In the genomic region with DNA sequence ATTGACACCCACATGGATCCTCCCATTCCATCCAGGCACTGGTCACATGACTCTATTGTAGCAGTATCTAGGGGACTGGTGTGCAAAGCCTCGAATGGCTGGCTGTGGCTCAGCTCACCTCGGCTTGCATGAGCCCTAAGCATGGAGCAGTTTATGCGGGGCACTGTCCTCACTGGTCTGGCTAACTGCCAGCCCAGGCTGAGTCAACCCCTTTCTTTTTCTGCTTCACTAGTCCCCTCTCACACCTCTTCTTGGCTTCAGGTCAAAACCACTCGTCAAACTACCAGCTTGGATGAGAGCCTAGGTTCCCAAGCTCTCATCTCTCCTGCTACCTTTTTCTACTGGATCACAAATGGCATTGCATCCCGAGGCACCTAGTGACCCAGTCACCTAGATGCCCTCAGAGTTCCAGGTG, we compare ENCODE assay signal across 9 mouse cellular contexts. TPM values are rescaled to one million over a fixed set of nuclear protein-coding genes. Genes with fewer than 3 reads are reported as not detected.
DNase-seq lines count a peak whose midpoint lies in the region; ATAC-seq and TF ChIP-seq lines count a peak whose summit lies in the region.
"Had no signal": no experiment of that assay in that cellular context is flagged by ENCODE, and none has a peak within 500 bp of the region (broad histone marks: within the 10 kb centered on the region; RNA-seq: fewer than 3 reads in every experiment).

No protein-coding gene starts in this region.

- no peak overlapping the region; the same call in 1 of the 2 replicates for H3K27ac ChIP-seq in hindbrain, embryonic 15.5 days (replicated peaks)
- H3K27ac ChIP-seq in hindbrain, embryonic 12.5 days = no peak overlapping the region
- H3K27ac ChIP-seq in lung, embryonic 14.5 days (ENCODE audit: low read depth) = no peak overlapping the region
- no peak overlapping the region for H3K27ac ChIP-seq in intestine, embryonic 15.5 days
- H3K27ac ChIP-seq: macrophage had no signal

- H3K4me2 ChIP-seq in hindbrain, embryonic 15.5 days = no peak overlapping the region
- no peak overlapping the region for H3K4me2 ChIP-seq in hindbrain, embryonic 12.5 days (replicated peaks)
- H3K4me2 ChIP-seq in lung, embryonic 14.5 days = no peak overlapping the region
- no peak overlapping the region for H3K4me2 ChIP-seq in intestine, embryonic 15.5 days (replicated peaks)

- ATAC-seq in hindbrain, embryonic 15.5 days (ENCODE audit: low FRiP score, low read depth) = peak; percentile 81; the same call in 1 of the 2 replicates
- no peak for ATAC-seq in hindbrain, embryonic 12.5 days (ENCODE audit: low FRiP score)
- ATAC-seq in lung, embryonic 14.5 days (ENCODE audit: insufficient read depth) = no peak
- ATAC-seq in intestine, embryonic 15.5 days = no peak

- 45% methylated on average over 5 of the region's 5 CpGs for WGBS in hindbrain, embryonic 15.5 days
- 73% methylated on average over 5 of the region's 5 CpGs for WGBS in hindbrain, embryonic 12.5 days
- WGBS in lung, embryonic 14.5 days = 41% methylated on average over 5 of the region's 5 CpGs
- 60% methylated on average over 5 of the region's 5 CpGs for WGBS in intestine, embryonic 15.5 days

- H3K4me1 ChIP-seq in hindbrain, embryonic 15.5 days (replicated peaks) = peaks cover 5% of the 10 kb centered on the region
- H3K4me1 ChIP-seq in hindbrain, embryonic 12.5 days = peaks cover 7% of the 10 kb centered on the region
- H3K4me1 ChIP-seq in lung, embryonic 14.5 days (ENCODE audit: insufficient read depth) = peaks cover 4% of the 10 kb centered on the region; the same call in 1 of the 2 replicates
- no peaks in the 10 kb centered on the region for H3K4me1 ChIP-seq in intestine, embryonic 15.5 days (replicated peaks)

- no peaks in the 10 kb centered on the region for H3K27me3 ChIP-seq in hindbrain, embryonic 15.5 days
- H3K27me3 ChIP-seq in hindbrain, embryonic 12.5 days = no peaks in the 10 kb centered on the region
- no peaks in the 10 kb centered on the region for H3K27me3 ChIP-seq in lung, embryonic 14.5 days (ENCODE audit: insufficient read depth, low read length)
- H3K27me3 ChIP-seq in intestine, embryonic 15.5 days (replicated peaks) = no peaks in the 10 kb centered on the region

- H3K9me3 ChIP-seq in hindbrain, embryonic 15.5 days = no peaks in the 10 kb centered on the region
- no peaks in the 10 kb centered on the region; the same call in 1 of the 2 replicates for H3K9me3 ChIP-seq in hindbrain, embryonic 12.5 days (replicated peaks)
- no peaks in the 10 kb centered on the region for H3K9me3 ChIP-seq in lung, embryonic 14.5 days (ENCODE audit: low read depth, low read length)
- H3K9me3 ChIP-seq in intestine, embryonic 15.5 days = no peaks in the 10 kb centered on the region

- no peak for TF ChIP-seq CTCF in lung, embryonic 14.5 days (IDR thresholded peaks at IDR 0.05; ENCODE audit: low read depth)

- H3K36me3 ChIP-seq in hindbrain, embryonic 15.5 days = no peaks in the 10 kb centered on the region
- H3K36me3 ChIP-seq in hindbrain, embryonic 12.5 days = no peaks in the 10 kb centered on the region
- H3K36me3 ChIP-seq in lung, embryonic 14.5 days (ENCODE audit: insufficient read depth) = no peaks in the 10 kb centered on the region
- no peaks in the 10 kb centered on the region for H3K36me3 ChIP-seq in intestine, embryonic 15.5 days

- H3K9ac ChIP-seq in hindbrain, embryonic 15.5 days = no peak overlapping the region
- no peak overlapping the region for H3K9ac ChIP-seq in hindbrain, embryonic 12.5 days
- H3K9ac ChIP-seq in lung, embryonic 14.5 days = no peak overlapping the region
- H3K9ac ChIP-seq in intestine, embryonic 15.5 days = no peak overlapping the region

- no peak overlapping the region for H3K4me3 ChIP-seq in hindbrain, embryonic 15.5 days
- H3K4me3 ChIP-seq in hindbrain, embryonic 12.5 days = no peak overlapping the region
- H3K4me3 ChIP-seq in lung, embryonic 14.5 days (ENCODE audit: low read depth, low read length) = no peak overlapping the region
- H3K4me3 ChIP-seq in intestine, embryonic 15.5 days (replicated peaks) = no peak overlapping the region

- DNase-seq in adrenal gland, adult 2 months = peak; percentile 60
- DNase-seq in cerebellum, postnatal 36 days = peak; percentile 74 to 79
- peak; percentile 67 for DNase-seq in lung, embryonic 14.5 days
- no peak for DNase-seq in layer of hippocampus, adult 9-10 months (ENCODE audit: low spot score)
- DNase-seq in frontal cortex, postnatal 25 days (ENCODE audit: low spot score in 2 of 2) = no peak

RNA-seq across cellular contexts. Expression of a gene that starts 51.5 kb away (rescaled TPM):
- 2.5 and 3.1 TPM in 2 replicates for polyA plus RNA-seq in hindbrain, embryonic 15.5 days (2015; fragmentation: Nextera tagmentation; extraction: Ambion mirVana)
- 5.3 and 6.1 TPM in 2 replicates for polyA plus RNA-seq in hindbrain, embryonic 12.5 days (2016; fragmentation: Nextera tagmentation; extraction: Ambion mirVana)
- 10 to 100 TPM; 29.8 to 35.9 TPM for total RNA-seq in adrenal gland, adult 2 months (2021)
- 8.2 and 9.3 TPM in 2 replicates for polyA plus RNA-seq in adrenal gland, adult 2 months (2012; rRNA removed)
- 18.1 and 19.6 TPM in 2 replicates for polyA plus RNA-seq in lung, embryonic 14.5 days (2014; fragmentation: Nextera tagmentation; extraction: Ambion mirVana)
- polyA plus RNA-seq in intestine, embryonic 15.5 days (2015; fragmentation: Nextera tagmentation; extraction: Ambion mirVana) = 3.7 and 3.9 TPM in 2 replicates

Comparison
In these comparisons a context has a peak if more than half of its experiments do, and no peak if none do; other contexts are left out.
1. DNase-seq: peak in adrenal gland, adult 2 months (single experiment), cerebellum, postnatal 36 days (2 of 2) and lung, embryonic 14.5 days (single experiment); none in layer of hippocampus, adult 9-10 months (single experiment) and frontal cortex, postnatal 25 days (0 of 2).